Mouse (Mus musculus) hindbrain, embryonic 13.5 days (tissue): ENCODE measurements around the gene Fkbp5. TPM values are rescaled to one million over a fixed set of nuclear protein-coding genes. Genes with fewer than 3 reads are reported as not detected.

Experiments used
- ATAC-seq: fragments of 200-750 bp; cut with Nextera tagmentation; 2 replicates; pipeline ENCODE4 v1.8.0; 2017; ENCODE audit warnings: moderate TSS enrichment; ENCODE audit not compliant: low FRiP score
- H3K27ac ChIP-seq: fragments of 300-500 bp; sonication (generic); 2 replicates; pipeline ENCODE4 v1.5.1; 2015; ENCODE audit warnings: inconsistent platforms, mild to moderate bottlenecking, moderate library complexity
- H3K27me3 ChIP-seq: fragments of 300-500 bp; sonication (generic); 2 replicates; pipeline ENCODE4 v1.6.1; 2015; ENCODE audit warnings: mild to moderate bottlenecking, inconsistent platforms
- H3K36me3 ChIP-seq: fragments of 300-500 bp; sonication (generic); 2 replicates; pipeline ENCODE4 v1.6.1; 2015; ENCODE audit warnings: mild to moderate bottlenecking, inconsistent platforms
- H3K4me1 ChIP-seq: fragments of 300-500 bp; sonication (generic); replicated peaks from 2 replicates; pipeline ENCODE4 v1.6.1; 2015; ENCODE audit warnings: inconsistent platforms
- H3K4me2 ChIP-seq: fragments of 300-500 bp; sonication (generic); 2 replicates; pipeline ENCODE4 v1.6.1; 2015; ENCODE audit warnings: inconsistent platforms, mild to moderate bottlenecking, moderate library complexity
- H3K4me3 ChIP-seq: fragments of 300-500 bp; sonication (generic); 2 replicates; pipeline ENCODE4 v1.5.1; 2015; ENCODE audit warnings: mild to moderate bottlenecking, inconsistent platforms
- H3K9ac ChIP-seq: fragments of 300-500 bp; sonication (generic); 2 replicates; pipeline ENCODE4 v1.6.1; 2015; ENCODE audit warnings: mild to moderate bottlenecking, inconsistent platforms
- H3K9me3 ChIP-seq: fragments of 300-500 bp; sonication (generic); 2 replicates; pipeline ENCODE4 v1.6.1; 2016; ENCODE audit warnings: inconsistent platforms
- WGBS: fragments of 180-500 bp; shearing (Covaris S2); methylation state at CpG from one replicate; pipeline ENCODE4 v1.1.7; 2015; 5-methylcytosine and 5-hydroxymethylcytosine counted together
- polyA plus RNA-seq: library from polyadenylated mRNA; unstranded; fragments of >200 nt; fragmentation: Nextera tagmentation; extraction: Ambion mirVana; gene quantifications from 2 replicates; pipeline ENCODE4 v1.2.1, GENCODE M21; 2015

Gene Fkbp5
- polyA plus RNA-seq, 1 experiment from 2014 or later, result 24.8 TPM

DNA sequence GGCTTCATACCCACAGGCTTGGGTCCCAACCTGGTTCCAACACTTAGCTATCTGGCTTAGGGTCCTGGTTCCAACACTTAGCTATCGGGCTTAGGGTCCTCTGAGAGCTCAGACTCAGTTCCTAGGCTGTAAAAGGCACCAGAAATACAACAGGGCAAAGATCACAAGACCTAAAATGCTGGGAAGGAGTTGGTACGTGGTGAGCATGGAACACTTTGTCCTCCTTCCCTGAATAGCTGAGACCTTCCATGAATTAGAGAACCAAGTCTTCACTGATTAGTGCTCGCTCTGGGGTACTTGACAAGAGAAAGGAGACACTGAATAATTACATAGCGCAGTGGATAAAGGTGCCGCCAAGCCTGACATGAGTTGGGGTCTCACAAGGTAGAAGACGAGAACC, 4.6 kb upstream of the Fkbp5 start:
- H3K4me3 ChIP-seq, result peak overlapping the region; percentile 74
- H3K36me3 ChIP-seq, result no peaks in the 10 kb centered on the region
- peak overlapping the region; percentile 90 for H3K4me2 ChIP-seq
- H3K27ac ChIP-seq, result no peak overlapping the region
- ATAC-seq, result no peak
- H3K4me1 ChIP-seq, result peaks cover 35% of the 10 kb centered on the region
- H3K9ac ChIP-seq, result peak overlapping the region; percentile 89; the same call in 1 of the 2 replicates
- peaks cover 50% of the 10 kb centered on the region for H3K27me3 ChIP-seq
- H3K9me3 ChIP-seq, result no peaks in the 10 kb centered on the region
- WGBS, result 42% methylated on average over 6 of the region's 6 CpGs

DNA sequence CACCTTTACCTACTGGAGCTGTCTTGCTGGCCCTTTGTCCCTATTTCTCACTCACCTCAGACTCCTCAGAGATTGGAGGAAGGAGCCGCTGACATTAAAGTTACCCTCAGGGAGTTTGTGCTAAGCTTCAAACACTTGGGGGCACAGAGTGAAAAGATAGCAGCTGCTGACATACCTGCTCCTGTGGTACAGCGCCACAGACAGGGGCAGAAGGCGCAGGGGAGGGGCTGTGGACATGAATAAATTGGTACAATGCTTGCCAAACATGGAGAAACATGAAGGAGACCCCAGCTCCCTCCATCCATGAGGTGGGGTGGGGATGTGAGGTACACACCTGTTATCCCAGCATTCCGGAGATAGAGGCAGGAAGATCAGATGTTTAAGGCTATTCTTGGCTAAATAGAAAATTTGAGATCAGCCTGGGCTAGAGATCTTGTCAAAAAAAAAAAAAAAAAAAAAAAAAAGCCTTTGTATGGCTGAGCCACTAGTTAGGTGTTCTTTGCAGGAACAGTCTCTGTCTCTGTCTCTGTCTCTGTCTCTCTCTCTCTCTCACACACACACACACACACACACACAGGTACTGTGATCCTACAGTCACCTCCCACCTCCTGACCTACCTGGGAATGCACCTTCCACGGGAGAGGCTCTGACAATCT, 3.9 kb upstream of the Fkbp5 start:
- no peak overlapping the region for H3K4me3 ChIP-seq
- H3K27me3 ChIP-seq, result peaks cover 50% of the 10 kb centered on the region
- peaks cover 36% of the 10 kb centered on the region for H3K4me1 ChIP-seq
- no peak overlapping the region for H3K9ac ChIP-seq
- H3K36me3 ChIP-seq, result no peaks in the 10 kb centered on the region
- H3K9me3 ChIP-seq, result no peaks in the 10 kb centered on the region
- no peak overlapping the region for H3K4me2 ChIP-seq
- WGBS, result 60% methylated on average over 5 of the region's 5 CpGs
- no peak for ATAC-seq
- no peak overlapping the region for H3K27ac ChIP-seq

DNA sequence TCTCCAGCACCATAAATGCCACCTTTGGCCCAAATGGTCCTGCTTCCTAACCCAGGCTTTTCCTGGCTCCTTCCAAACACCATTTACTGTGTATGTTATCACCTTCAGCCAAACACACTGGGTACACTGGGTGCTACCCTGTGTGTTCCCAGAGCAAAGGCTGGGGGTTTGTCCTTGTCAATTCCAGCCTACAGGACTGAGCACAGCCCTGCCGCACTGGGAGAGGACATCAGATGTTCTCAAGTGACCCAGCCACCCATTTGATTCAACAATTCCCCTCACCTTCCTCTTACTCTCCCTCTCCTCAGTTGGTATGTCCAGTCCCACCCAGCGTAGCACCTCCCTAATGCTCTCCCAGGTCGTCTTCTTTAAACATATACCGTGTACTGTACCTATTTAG, 3.2 kb upstream of the Fkbp5 start:
- no peak overlapping the region for H3K27ac ChIP-seq
- no peak overlapping the region for H3K4me3 ChIP-seq
- ATAC-seq, result no peak
- peaks cover 56% of the 10 kb centered on the region for H3K27me3 ChIP-seq
- no peaks in the 10 kb centered on the region for H3K9me3 ChIP-seq
- H3K9ac ChIP-seq, result no peak overlapping the region
- peaks cover 36% of the 10 kb centered on the region for H3K4me1 ChIP-seq
- 85% methylated on average over 4 of the region's 4 CpGs for WGBS
- no peaks in the 10 kb centered on the region for H3K36me3 ChIP-seq
- no peak overlapping the region for H3K4me2 ChIP-seq

DNA sequence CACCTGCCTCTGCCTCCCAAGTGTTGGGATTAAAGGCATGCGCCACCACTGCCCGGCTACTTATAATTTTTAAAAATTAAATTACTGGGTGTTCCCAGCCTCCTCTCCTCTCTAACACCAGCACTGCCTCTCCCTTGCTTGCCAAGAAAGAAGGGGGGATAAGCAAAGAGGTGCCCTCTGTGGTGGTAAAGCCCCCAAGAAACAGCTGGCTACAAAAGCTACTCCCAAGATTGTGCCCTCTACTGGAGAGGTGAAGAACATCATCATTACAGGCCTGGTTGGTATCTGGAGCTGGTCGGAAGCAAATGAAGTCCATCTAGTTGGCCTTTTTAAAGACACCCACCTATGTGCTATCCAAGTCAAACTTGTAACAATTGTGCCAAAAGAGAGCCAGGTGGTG, 2.5 kb upstream of the Fkbp5 start:
- no peaks in the 10 kb centered on the region for H3K9me3 ChIP-seq
- peaks cover 36% of the 10 kb centered on the region for H3K4me1 ChIP-seq
- 90% methylated on average over 3 of the region's 3 CpGs for WGBS
- H3K27ac ChIP-seq, result no peak overlapping the region
- ATAC-seq, result no peak
- peaks cover 54% of the 10 kb centered on the region for H3K27me3 ChIP-seq
- H3K36me3 ChIP-seq, result no peaks in the 10 kb centered on the region
- no peak overlapping the region for H3K4me3 ChIP-seq
- H3K9ac ChIP-seq, result no peak overlapping the region
- H3K4me2 ChIP-seq, result no peak overlapping the region

DNA sequence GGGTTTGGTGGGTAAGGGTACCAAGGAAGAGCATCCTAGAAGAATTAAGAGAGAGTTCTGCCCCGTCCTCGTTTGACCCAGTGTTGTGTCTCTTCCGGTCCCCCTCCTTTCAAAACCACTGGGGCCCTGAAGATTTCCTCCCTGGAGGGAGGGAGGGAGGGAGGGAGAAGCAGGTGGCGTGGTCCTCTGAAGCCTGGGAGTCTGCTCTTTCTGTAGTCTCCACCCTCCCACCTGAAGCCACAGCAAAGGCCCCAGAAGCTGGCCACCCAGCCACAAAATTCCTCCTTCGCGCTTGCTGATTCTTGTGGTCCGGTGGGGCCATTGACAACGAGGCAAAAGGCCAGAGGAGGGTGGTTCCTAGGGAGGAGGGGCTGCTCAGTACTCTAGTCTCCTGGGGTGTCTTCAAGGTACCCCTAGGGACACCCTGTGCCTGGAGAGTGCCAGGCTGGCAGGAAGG, 1.3 kb upstream of the Fkbp5 start:
- Histone ChIP-seq H3K9me3 (no peaks in the 10 kb centered on the region), H3K9ac (peak overlapping the region; percentile 77; the same call in 1 of the 2 replicates), H3K4me1 (peaks cover 32% of the 10 kb centered on the region), H3K36me3 (no peaks in the 10 kb centered on the region), H3K27me3 (peaks cover 45% of the 10 kb centered on the region), H3K27ac (peak overlapping the region; percentile 82; the same call in 1 of the 2 replicates), H3K4me2 (peak overlapping the region; percentile 86), H3K4me3 (peak overlapping the region; percentile 48)
- 22% methylated on average over 8 of the region's 8 CpGs for WGBS
- no peak for ATAC-seq

DNA sequence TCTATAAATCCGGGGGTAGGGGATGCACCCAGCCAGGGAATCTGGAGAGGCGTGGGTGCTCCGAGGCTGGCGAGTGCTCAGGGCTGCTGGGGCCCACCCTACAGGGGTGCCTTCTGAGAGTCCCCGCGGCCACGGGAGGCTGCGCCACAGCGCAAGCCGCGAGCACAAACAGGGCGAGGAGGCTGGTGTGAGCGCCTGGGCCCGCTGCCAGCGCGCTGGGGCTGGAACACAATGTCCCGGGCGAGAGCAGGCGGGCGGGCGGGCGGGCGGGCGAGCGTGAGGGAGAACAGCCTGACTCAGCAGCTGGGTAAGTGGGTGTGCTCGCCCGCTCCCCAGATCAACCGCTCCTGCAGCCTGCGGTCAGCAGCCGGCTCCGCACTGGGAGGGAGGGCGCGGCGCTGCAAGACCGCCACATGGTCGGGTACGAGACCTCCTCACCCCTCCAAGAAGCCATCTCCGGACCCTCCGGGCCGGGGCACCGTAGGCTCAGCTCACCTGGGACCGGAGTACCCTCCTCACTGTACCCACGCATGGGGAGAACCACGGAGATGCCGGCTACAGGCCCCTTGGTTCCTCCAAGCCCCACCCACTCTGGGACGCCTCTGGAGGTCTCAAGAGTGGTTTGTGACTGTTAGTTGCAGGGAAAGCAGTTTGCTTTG, 758 bp upstream of the Fkbp5 start:
- no peaks in the 10 kb centered on the region for H3K9me3 ChIP-seq
- peak overlapping the region; percentile 48 for H3K4me3 ChIP-seq
- no peaks in the 10 kb centered on the region for H3K36me3 ChIP-seq
- peak; percentile 66 for ATAC-seq
- H3K27me3 ChIP-seq, result peaks cover 43% of the 10 kb centered on the region
- peaks cover 29% of the 10 kb centered on the region for H3K4me1 ChIP-seq
- peak overlapping the region; percentile 77 for H3K9ac ChIP-seq
- under 1% methylated on average over 45 of the region's 46 CpGs for WGBS
- H3K27ac ChIP-seq, result peak overlapping the region; percentile 82
- H3K4me2 ChIP-seq, result peak overlapping the region; percentile 86

DNA sequence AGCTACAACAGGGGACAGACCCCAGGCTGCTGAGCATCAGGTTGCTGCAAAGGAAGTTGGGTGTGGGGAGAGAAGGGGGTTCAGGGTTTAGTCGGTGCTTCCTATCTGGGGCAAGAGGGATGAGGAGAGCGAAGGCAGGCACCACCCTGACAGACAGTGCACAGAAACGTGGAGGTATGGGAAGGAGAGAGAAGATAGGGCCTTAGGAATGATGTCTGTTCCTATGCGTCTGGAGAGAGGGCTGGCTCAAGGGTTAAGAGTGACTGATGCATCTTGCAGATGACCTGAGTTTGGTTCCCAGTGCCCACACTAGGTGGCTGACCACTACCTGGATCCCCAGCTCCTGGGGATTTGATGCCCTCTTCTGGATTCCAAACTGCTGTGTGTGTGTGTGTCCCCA, 446 bp downstream of the Fkbp5 start:
- no peak for ATAC-seq
- 79% methylated on average over 4 of the region's 4 CpGs for whole genome bisulfite sequencing
- no peak overlapping the region for H3K27ac ChIP-seq
- no peaks in the 10 kb centered on the region for H3K36me3 ChIP-seq
- no peak overlapping the region for H3K4me3 ChIP-seq
- H3K9ac ChIP-seq, result no peak overlapping the region
- peak overlapping the region; percentile 86; the same call in 1 of the 2 replicates for H3K4me2 ChIP-seq
- peaks cover 45% of the 10 kb centered on the region for H3K27me3 ChIP-seq
- H3K9me3 ChIP-seq, result no peaks in the 10 kb centered on the region
- peaks cover 22% of the 10 kb centered on the region for H3K4me1 ChIP-seq

DNA sequence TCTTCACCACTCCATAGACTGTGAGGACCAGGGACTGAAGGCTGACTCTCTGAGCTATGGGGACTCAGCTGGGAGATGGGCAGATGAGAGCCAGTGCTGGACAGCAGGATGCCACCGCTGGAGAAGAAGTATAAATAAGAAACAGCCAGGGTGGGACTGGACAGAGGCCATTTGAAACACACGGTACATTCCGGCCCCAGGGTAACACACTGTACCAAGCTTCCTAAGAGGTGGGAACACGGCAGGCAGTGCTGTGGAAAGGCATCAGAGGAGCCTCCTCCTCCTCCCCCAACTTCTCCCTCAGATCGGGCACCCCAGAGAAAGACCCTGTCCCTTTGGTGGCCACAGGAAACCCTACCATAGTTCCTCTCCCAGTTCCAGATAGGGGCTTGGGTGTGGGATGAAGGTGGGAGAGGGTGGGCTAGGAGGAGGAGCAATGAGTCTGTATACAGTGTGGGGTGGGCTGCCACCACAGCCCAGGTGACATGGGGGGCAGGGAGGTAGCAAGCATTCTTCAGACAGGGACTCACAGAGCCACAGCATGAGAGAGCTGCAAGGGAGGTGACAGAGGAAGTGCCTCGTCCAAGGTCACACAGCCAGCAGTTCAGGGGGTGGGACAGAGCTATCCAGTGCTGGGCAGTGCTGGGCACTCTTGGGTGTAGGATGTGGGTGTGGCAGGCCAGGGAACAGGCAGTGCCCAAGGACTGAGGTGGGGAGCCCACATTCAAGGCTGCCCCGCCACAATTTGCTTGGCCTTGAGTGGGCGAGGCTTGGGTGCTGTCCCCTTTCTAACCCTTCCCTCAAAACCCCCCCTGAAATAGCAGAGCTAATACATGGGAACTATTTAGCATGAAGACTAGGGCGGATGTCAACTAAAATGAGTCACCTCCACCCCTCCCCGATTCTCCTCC, 1.6 kb downstream of the Fkbp5 start:
- no peak overlapping the region for H3K27ac ChIP-seq
- H3K36me3 ChIP-seq, result no peaks in the 10 kb centered on the region
- peaks cover 37% of the 10 kb centered on the region for H3K27me3 ChIP-seq
- no peak overlapping the region for H3K4me2 ChIP-seq
- 74% methylated on average over 10 of the region's 10 CpGs for WGBS
- H3K9ac ChIP-seq, result no peak overlapping the region
- H3K4me3 ChIP-seq, result no peak overlapping the region
- ATAC-seq, result no peak
- peaks cover 25% of the 10 kb centered on the region for H3K4me1 ChIP-seq
- no peaks in the 10 kb centered on the region for H3K9me3 ChIP-seq

DNA sequence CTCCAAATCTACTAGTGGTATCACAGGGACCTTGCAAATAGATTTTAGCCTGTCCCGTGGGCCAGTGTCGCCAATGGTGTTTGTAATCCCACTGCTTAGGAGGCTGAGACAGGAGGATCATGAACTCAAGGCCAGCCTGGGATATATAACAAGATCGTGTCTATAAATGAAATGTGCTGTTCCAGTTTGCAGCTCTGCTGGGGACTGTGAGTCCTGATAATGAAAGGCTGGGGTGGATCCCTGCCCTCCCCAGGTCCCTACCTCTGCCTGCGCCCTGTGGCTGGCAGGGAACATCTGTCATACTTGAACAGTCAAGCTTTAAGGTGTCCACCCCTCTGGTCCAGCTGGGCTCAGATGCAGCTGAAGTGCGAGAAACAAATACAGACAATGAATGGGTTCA, 2.8 kb downstream of the Fkbp5 start:
- WGBS, result 57% methylated on average over 5 of the region's 5 CpGs
- Histone ChIP-seq H3K9ac (no peak overlapping the region), H3K27me3 (peaks cover 37% of the 10 kb centered on the region), H3K9me3 (no peaks in the 10 kb centered on the region), H3K4me1 (peaks cover 29% of the 10 kb centered on the region), H3K4me2 (no peak overlapping the region), H3K27ac (no peak overlapping the region), H3K4me3 (no peak overlapping the region), H3K36me3 (no peaks in the 10 kb centered on the region)
- no peak for ATAC-seq

DNA sequence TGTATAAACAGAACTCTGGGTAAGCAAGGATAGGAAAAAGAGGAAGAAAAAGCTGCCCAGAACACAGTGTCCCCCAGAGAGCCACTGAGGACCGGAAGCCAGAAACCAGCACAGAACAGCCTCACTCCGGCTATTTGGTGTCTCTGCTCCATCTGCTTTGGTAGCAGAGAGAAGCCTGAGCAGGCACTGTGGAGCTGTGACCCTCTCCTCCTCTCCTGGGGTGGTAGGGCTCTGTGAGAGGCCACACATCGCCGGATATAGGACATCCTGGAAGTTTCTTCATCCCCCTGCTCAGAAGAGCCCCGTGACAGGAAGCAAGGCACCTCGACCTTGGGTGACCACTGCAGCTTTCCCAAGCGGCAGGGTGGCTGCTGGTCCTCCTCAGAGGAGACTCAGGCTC, 3.5 kb downstream of the Fkbp5 start:
- no peak for ATAC-seq
- Histone ChIP-seq H3K4me1 (peaks cover 27% of the 10 kb centered on the region), H3K4me2 (no peak overlapping the region), H3K36me3 (no peaks in the 10 kb centered on the region), H3K9me3 (no peaks in the 10 kb centered on the region), H3K27me3 (peaks cover 33% of the 10 kb centered on the region), H3K9ac (no peak overlapping the region; the same call in 1 of the 2 replicates), H3K27ac (no peak overlapping the region), H3K4me3 (no peak overlapping the region)
- WGBS, result 76% methylated on average over 7 of the region's 7 CpGs

DNA sequence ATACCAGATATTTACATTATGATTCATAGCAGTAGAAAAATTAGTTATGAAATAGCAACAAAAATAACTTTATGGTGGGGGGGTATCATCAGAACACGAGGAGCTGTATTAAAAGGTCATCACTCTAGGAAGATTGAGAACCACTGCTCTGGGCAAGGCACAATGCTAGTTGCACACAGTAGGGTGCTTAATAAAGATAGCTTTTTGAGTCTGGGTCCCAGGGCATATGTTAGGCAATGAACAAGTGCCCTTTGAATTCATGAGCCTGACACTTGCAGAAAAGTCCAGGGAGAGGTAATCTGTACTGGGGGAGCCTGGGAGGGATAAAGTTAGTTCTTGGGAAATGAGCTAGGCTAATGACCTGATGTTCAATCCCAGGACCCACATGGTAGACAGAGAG, 4.0 kb downstream of the Fkbp5 start:
- WGBS, result 81% methylated on average over 1 of the region's 1 CpGs
- Histone ChIP-seq H3K4me1 (peaks cover 22% of the 10 kb centered on the region), H3K4me3 (no peak overlapping the region), H3K36me3 (no peaks in the 10 kb centered on the region), H3K27ac (no peak overlapping the region), H3K4me2 (no peak overlapping the region), H3K9me3 (no peaks in the 10 kb centered on the region), H3K27me3 (peaks cover 28% of the 10 kb centered on the region), H3K9ac (no peak overlapping the region)
- no peak for ATAC-seq

DNA sequence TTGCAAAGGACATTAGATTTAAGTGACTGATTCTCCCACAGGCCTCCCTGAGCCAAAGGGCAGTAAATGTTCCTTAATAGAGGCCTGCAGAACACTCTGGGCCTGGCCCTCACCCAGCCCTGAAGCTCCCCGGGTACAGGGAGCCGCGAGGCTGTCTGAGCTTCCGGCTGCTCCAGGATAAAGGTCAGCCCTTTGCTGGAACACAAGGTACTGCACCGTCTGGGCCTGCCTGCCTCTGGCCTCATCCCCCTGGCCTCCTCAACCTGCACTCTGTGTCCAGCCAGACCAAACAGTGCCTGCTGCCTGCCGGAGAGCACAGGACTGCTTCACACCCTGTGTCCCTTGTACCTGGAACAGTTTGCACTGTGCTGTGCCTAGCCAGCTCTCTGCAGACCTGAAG, 4.6 kb downstream of the Fkbp5 start:
- H3K36me3 ChIP-seq, result no peaks in the 10 kb centered on the region
- H3K9me3 ChIP-seq, result no peaks in the 10 kb centered on the region
- H3K4me3 ChIP-seq, result no peak overlapping the region
- no peak overlapping the region for H3K27ac ChIP-seq
- H3K4me2 ChIP-seq, result no peak overlapping the region
- H3K9ac ChIP-seq, result no peak overlapping the region
- no peak for ATAC-seq
- WGBS, result 35% methylated on average over 6 of the region's 6 CpGs
- peaks cover 17% of the 10 kb centered on the region for H3K4me1 ChIP-seq
- peaks cover 28% of the 10 kb centered on the region for H3K27me3 ChIP-seq
